Mouse (Mus musculus) MEL (cell line): ENCODE measurements around the gene Noa1.

Experiments used
- CTCF ChIP-seq, 3 experiments: IDR thresholded peaks in 2 of 3; conservative IDR thresholded peaks in 1 of 3; 2 replicates each; pipeline ENCODE4 v1.5.1; 2011 to 2012; ENCODE audit warnings: low read length in 3 of 3, low read depth in 2 of 3, mild to moderate bottlenecking in 2 of 3, improper control_type of control experiment in 1 of 3, inconsistent platforms in 1 of 3, mixed read lengths in 1 of 3, moderate library complexity in 1 of 3; ENCODE audit not compliant: control insufficient read depth in 1 of 3, insufficient read depth in 1 of 3, poor library complexity in 1 of 3, severe bottlenecking in 1 of 3
- ELF1 ChIP-seq: IDR thresholded peaks from 2 replicates; pipeline ENCODE4 v1.6.1; 2014; ENCODE audit warnings: low read depth, mild to moderate bottlenecking, inconsistent platforms, low read length, improper control_type of control experiment, moderate library complexity
- MAX ChIP-seq: IDR thresholded peaks from 2 replicates; pipeline ENCODE4 v1.6.1; 2011; ENCODE audit warnings: low read length, improper control_type of control experiment
- POLR2A ChIP-seq, 2 experiments: IDR thresholded peaks; 2 replicates each; pipeline ENCODE4 v1.6.1; 2011 to 2012; ENCODE audit warnings: low read length in 2 of 2, mild to moderate bottlenecking in 2 of 2, control low read depth in 1 of 2, improper control_type of control experiment in 1 of 2, low read depth in 1 of 2, moderate library complexity in 1 of 2; ENCODE audit not compliant: control insufficient read depth in 1 of 2, insufficient read depth in 1 of 2, poor library complexity in 1 of 2
- POLR2AphosphoS5 ChIP-seq: IDR thresholded peaks from 2 replicates; pipeline ENCODE4 v1.6.1; 2012; ENCODE audit warnings: low read depth, borderline replicate concordance, mild to moderate bottlenecking, inconsistent platforms, low read length, moderate library complexity, mixed read lengths
- TAL1 ChIP-seq: IDR thresholded peaks from 2 replicates; pipeline ENCODE4 v1.6.1; 2012; ENCODE audit warnings: mild to moderate bottlenecking, inconsistent platforms, low read length, moderate library complexity, mixed read lengths
- TBP ChIP-seq: IDR thresholded peaks from 2 replicates; pipeline ENCODE4 v1.8.0; 2011; ENCODE audit warnings: low read depth, low read length, improper control_type of control experiment
- TCF12 ChIP-seq: IDR thresholded peaks from 2 replicates; pipeline ENCODE4 v1.6.1; 2014; ENCODE audit warnings: low read depth, mild to moderate bottlenecking, inconsistent platforms, low read length, improper control_type of control experiment, moderate library complexity
- USF1 ChIP-seq: IDR thresholded peaks from 2 replicates; pipeline ENCODE4 v1.6.1; 2014; ENCODE audit warnings: low read depth, mild to moderate bottlenecking, inconsistent platforms, low read length, improper control_type of control experiment, moderate library complexity
- ZC3H11A ChIP-seq: IDR thresholded peaks from 2 replicates; pipeline ENCODE4 v1.6.1; 2012; ENCODE audit warnings: low read depth, mild to moderate bottlenecking, inconsistent platforms, low read length, improper control_type of control experiment
- ZNF384 ChIP-seq: IDR thresholded peaks from 2 replicates; pipeline ENCODE4 v1.6.1; 2012; ENCODE audit warnings: low read depth, mild to moderate bottlenecking, inconsistent platforms, low read length, improper control_type of control experiment

GRCm38 (mm10) chr5:77285685-77286084 lies 24.2 kb downstream of the Noa1 start:
- TF ChIP-seq TAL1: no peak
- TF ChIP-seq POLR2AphosphoS5: no peak
- TF ChIP-seq POLR2A (IDR thresholded peaks at IDR 0.05; ENCODE audit: control insufficient read depth in 1 of 2, insufficient read depth in 1 of 2, low read depth in 1 of 2, low read length in 2 of 2, poor library complexity in 1 of 2): no peak
- TF ChIP-seq CTCF (IDR thresholded peaks at IDR 0.05 in 2 of 3, conservative IDR thresholded peaks at IDR 0.05 in 1 of 3; ENCODE audit: control insufficient read depth in 1 of 3, insufficient read depth in 1 of 3, low read depth in 2 of 3, low read length in 3 of 3, poor library complexity in 1 of 3, severe bottlenecking in 1 of 3): no peak
- TF ChIP-seq ZC3H11A: no peak
- TF ChIP-seq USF1: no peak
- TF ChIP-seq TCF12: no peak
- no peak for TF ChIP-seq ELF1
- TF ChIP-seq TBP: no peak
- no peak for TF ChIP-seq ZNF384
- no peak for TF ChIP-seq MAX
